Mouse (Mus musculus) frontal cortex, adult (tissue): Measurements from ENCODE around the gene Cdyl.

Source experiments
- ATAC-seq: cut with Nextera tagmentation; 2 replicates; pipeline ENCODE4 v1.9.2; 2017; ENCODE audit warnings: mild to moderate bottlenecking, moderate library complexity, mixed read lengths; ENCODE audit not compliant: low TSS enrichment

Cdyl gene

GRCm38 (mm10) chr13:35797811-35798522, 138.3 kb downstream of the Cdyl start:
- no peak for ATAC-seq

DNA sequence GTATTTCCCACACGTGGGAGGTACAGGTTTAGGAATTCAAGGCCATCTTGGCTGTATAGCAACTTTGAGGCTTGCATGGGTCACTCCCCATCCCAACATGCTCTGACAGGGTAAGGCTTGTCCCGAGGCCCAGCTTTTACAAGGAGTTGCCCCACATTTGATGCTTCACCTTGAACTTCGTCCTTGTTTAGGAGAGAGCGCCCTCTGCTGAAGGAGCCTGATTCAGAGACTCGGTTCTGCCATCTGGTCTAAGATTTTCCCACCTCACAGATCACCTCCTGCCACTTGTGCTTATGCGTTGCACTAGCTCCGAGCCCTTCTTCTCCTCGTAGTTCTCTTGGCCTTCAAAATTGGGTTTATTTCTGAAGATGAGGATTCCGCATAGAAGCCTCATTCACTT, 139.0 kb downstream of the Cdyl start:
- peak; percentile 58; the same call in 1 of the 2 replicates for ATAC-seq

- ATAC-seq, result no peak
Observed at GRCm38 (mm10) chr13:35800270-35800669, 140.6 kb downstream of the Cdyl start.

GRCm38 (mm10) chr13:35805727-35806126, 146.1 kb downstream of the Cdyl start:
- ATAC-seq, result no peak

DNA sequence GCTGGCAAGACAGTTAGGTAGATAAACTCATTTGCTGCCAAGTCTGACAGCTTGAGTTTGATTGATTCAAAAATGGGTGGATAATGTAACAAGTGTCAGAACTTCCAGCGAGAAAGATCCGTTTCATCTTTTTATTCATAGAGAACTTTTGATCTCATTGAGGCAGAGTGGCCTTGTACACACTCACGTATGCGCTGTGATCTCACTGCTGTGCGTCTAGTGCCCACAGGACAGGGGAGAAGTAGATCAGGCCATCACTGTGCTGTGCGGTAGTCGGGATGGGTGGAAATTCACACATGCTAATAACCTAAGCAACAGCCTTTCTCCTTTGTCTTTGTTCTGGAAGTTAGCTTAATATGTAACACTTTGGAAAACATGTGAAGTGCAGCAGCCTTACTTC, 146.5 kb downstream of the Cdyl start:
- no peak for ATAC-seq

DNA sequence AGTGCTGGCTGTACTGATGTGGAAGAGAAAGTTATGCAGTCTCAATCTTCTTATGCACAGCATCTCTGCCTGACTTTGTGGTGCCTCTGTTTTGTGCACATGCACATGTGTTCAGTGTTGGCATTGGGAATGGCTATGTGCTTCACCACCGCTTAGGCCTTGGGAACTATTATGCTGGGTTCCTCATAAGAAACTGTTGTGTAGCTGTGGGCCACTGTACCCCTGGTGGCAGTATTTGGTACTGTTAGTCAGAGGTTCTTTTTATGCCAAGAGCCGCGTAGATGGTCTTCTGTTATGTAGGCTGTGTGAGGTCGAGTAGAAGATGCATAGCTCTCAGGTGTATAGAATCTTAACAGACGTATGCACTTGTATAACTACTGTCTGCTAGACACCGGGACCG, 147.4 kb downstream of the Cdyl start:
- no peak for ATAC-seq

DNA sequence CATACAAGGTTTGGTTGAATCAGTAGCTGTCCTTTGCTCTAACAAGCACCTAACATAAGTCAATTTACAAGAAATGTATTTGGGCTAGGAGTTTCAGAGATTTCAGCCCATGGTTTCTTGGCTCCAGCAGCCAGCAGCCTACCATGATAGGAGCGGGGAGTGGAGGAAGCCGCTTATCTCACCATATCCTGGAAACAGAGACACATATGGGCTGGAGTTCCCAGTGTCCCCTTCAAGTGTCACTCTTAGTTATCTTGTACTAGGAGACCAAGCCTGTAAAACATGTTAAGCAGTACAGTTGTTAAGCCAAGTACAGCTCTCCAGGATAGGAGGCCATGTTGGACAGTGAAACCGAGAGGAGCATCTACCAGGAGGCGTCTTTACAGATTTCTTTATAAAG, 147.9 kb downstream of the Cdyl start:
- ATAC-seq, result no peak

GRCm38 (mm10) chr13:35807940-35808339, 148.3 kb downstream of the Cdyl start:
- no peak for ATAC-seq

DNA sequence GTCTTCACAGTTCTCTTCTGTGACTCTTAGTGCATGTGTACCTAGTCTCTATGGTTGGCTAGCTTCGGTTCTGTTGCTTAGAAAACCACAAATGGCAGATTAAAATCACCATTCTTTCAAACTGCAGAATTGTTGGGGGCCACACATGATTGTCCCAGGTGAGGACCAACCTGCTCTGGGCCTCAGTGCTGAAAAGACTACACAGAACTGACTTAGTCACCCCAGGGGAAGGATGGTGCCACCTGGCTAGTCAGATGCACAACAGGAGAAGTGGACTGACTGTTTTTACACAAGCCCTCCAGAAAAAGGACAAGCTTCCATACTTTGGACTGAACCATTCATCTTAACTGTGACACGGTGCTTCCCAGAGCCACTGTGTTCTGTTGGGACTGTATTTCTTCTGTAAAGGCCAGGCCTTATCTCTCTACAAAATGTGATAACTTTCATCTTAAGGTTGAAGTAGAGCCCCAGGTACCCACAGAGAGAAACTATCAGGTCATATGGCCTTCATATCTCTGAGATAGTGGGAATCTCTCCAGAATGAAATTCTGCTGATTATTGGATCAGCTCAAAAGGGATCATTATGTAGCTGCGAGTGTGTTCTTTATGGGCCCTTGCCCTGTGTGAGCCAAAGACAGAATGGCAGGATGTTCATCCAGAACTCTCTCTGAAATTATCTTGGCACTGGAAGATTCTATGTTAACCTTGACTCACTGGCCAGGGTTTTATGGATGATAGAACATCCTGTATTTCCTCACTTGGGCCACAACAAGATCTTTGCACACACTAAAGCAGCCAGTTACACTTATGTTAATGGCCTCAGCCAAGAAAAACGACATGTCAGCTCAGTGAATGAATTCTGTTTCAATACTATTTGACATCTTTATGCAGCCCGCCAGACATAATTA, 149.9 kb downstream of the Cdyl start:
- no peak for ATAC-seq

- no peak for ATAC-seq
Observed at GRCm38 (mm10) chr13:35810160-35810537, 150.5 kb downstream of the Cdyl start.

DNA sequence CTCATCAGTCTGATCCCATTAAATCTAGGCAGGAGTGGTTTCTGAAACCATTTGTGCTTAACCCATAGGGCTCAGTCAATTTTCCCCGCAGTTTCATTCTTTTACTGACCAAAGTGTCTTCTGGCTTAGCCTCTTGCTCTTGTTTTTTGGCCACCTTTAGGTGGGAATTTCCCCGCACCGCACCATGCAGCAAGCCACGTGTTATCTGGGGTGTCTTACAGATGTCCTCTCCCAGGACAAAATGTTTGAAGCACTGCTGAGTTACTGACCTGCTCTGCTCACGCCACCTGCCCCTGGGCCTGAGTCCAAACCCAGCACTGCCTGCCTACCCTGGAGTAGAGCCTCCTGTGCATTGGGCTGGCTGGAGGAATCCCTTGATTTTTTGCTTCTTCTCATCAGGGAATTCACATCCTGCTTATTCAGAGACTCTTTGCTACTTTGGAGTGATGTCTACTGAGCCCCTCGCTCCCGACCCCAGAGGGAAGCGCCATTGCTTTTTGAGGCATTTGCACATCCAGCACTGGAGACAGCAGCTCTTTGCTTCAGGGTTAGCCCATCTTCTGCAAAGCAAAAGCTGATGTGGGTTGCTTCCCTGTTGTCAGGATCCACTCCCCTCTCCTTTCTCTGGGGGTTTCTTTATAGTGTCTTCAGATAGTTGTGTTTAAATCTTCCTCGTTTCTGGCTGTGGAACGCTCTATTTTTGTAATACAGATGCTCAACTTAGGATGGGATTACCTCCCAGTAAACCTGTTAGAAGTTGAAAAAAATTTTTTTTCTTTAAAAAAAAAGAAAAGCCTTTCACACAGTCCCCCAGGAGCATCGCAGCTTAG, 151.9 kb downstream of the Cdyl start:
- no peak for ATAC-seq

DNA sequence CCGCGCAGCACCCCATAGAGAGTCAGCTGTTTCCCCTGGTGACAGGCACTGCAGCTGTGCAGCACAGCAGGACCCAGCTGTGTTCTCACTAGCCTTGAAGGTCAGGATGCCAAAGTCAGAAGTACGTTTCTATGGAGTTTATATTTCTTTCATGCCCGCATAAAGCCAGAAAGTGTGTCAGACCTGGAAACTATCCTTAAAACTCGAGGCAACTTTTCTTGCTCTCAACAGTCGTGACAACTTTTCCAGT, 152.5 kb downstream of the Cdyl start:
- peak; percentile 46; the same call in 1 of the 2 replicates for ATAC-seq

DNA sequence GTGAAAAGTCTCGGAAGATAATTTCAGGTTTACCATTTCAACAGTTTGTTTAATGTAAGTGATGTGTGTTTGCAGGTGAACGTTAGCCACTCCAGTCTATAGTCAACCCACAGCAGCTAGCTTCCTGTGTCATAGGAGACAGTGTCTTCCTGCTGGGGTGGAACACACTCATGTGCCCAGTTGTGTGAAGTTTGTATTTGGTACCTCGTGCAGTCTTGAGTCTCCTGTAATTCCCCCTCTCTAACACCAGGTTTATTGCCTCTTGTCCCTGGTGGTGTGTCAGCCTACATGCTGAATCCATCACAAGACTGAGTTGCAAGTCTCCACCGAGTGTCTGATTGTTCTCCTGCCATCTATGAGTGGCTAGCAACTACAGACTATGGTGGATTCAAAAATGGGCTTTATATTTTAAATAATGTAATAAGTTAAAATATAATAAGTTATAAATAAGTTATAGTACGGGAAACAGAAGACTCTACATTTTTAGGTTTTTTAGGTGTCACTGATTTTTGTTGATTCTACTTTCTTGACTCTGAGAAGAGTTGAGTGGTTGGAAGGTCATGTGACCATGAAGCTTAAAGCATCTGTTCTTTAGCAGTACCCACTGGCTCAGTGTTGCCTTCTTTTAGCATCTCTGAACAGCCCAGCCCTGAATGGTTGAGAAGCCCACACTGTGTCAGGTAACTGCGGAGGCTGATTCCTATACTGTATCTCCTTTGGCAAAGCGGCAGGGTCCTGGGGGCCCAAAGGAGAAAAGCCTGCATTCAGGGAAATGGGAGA, 153.9 kb downstream of the Cdyl start:
- no peak for ATAC-seq

- ATAC-seq, result no peak
Observed at GRCm38 (mm10) chr13:35815205-35815726, 155.6 kb downstream of the Cdyl start.

DNA sequence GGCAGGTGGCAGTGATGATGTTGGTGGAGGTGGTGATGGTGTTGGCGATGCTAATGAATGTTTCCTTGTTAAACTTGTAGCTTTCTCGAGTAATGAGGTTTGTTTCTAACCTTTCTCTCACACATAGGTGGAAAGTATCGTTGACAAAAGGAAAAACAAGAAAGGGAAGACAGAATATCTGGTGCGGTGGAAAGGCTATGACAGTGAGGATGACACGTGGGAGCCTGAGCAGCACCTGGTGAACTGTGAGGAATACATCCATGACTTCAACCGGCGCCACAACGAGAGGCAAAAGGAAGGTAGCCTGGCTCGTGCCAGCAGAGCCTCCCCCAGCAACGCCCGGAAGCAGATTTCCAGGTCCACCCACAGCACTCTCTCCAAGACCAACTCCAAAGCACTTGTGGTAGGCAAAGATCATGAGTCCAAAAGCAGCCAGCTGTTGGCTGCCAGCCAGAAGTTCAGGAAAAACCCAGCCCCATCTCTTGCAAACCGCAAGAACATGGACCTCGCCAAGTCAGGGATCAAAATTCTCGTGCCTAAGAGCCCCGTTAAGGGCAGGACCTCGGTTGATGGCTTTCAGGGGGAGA, 156.2 kb downstream of the Cdyl start:
- ATAC-seq, result peak; percentile 48; the same call in 1 of the 2 replicates

DNA sequence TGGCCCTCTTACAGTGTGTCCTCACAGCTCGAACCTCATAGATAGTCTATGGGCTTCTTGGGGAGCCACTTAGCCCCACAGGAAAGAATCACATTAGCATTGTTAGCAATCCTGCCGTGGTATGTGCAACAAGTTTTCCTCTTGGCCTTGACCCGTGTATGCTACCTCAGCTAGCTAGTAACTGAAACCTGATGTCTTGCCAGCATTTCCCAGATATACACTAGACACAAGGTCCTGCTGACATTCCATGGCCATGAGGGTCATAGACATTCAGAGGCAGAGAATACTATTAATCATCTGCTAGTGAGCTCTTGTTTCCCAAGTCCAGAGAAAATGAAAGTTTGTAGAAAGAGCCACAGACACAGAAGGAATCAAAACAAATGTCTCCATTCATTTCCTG, 158.0 kb downstream of the Cdyl start:
- no peak for ATAC-seq

DNA sequence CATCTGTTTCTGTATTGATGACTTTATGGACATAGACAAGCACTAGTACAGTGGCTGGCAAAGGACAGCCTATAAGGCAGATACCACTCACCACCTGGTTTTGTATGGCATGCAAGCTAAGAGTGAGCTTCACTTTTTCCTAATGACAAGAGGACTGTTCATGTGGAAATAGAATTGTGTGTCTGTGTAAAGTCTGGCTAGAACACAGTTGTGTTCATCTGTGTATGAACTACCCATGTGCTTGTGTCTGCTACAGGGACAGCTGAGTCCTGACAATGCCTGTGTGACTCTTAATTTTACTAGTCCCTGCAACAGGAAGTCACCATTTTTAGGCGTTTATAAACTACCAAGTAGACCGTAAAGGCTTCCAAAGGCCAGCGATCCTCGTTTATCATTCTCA, 158.4 kb downstream of the Cdyl start:
- no peak for ATAC-seq

DNA sequence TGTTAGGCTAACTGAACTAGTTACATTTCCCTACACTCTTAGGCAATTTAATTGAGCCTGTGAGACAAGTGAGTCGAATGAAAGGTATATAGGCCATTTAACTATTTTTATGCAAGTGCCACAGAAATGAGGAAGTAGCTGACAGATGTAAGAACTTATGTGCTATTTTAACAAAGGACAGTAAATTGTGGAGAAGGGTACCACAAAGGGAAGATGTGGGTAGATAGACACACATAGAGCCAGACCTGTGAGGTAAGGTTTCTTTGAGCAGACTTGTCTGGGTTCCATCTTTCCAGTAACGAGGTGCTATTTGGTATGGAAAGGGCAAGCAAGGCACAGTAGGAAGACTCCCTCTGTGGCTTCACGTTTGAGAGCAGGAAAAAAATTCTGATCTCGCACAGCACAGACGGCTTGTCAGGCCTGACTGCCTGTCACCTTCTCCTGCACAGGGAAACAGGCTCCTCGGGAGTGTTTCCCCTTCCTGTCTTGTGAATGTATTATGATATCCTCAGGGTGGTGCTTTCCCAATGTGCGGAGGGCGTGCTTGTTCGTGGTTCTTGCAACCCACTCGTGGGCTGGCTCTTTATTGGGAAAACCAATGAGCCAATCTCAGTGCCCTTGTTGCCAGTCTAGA, 162.3 kb downstream of the Cdyl start:
- no peak for ATAC-seq

DNA sequence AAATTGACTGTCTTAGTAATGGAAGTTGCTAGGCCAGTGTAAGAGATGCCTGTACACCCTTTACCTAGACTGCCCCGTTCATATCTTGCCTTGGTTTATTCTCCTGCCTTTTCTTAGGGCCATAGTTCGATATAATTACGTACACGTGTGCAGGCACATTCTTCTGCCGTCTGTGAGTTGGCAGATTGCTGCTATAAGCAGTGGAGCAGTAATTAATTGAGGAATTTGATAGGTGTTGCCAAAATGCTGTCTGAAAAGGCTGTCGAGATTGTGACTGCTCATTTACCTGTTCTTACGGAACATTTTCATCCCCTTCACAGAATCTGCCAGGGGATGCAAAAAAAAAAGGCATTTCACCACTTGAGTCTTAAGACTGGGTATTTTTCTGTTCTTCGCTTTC, 163.2 kb downstream of the Cdyl start:
- ATAC-seq, result no peak

GRCm38 (mm10) chr13:35825639-35826038, 166.0 kb downstream of the Cdyl start:
- no peak for ATAC-seq

- no peak for ATAC-seq
Observed at GRCm38 (mm10) chr13:35832676-35833075, 173.0 kb downstream of the Cdyl start.
